Mouse (Mus musculus) neural tube, embryonic 14.5 days (tissue): ENCODE results near the gene Tert. TPM values are rescaled to one million over a fixed set of nuclear protein-coding genes. Genes with fewer than 3 reads are reported as not detected.

Experiments
- ATAC-seq: fragments of 200-750 bp; cut with Nextera tagmentation; 2 replicates; pipeline ENCODE4 v1.8.0; 2017; ENCODE audit warnings: low read depth, mild to moderate bottlenecking, moderate TSS enrichment, moderate library complexity
- H3K27ac ChIP-seq: fragments of 300-500 bp; sonication (generic); 2 replicates; pipeline ENCODE4 v1.5.1; 2014; ENCODE audit warnings: low read depth, mild to moderate bottlenecking, control low read depth, low read length, moderate library complexity, mixed read lengths
- H3K27me3 ChIP-seq: fragments of 300-500 bp; sonication (generic); 2 replicates; pipeline ENCODE4 v1.6.1; 2014; ENCODE audit warnings: low read length; ENCODE audit not compliant: control insufficient read depth, insufficient read depth
- H3K36me3 ChIP-seq: fragments of 300-500 bp; sonication (generic); 2 replicates; pipeline ENCODE4 v1.6.1; 2014; ENCODE audit warnings: low read length, mixed read lengths; ENCODE audit not compliant: control insufficient read depth, insufficient read depth
- H3K4me1 ChIP-seq: fragments of 300-500 bp; sonication (generic); 2 replicates; pipeline ENCODE4 v1.6.1; 2014; ENCODE audit warnings: low read length; ENCODE audit not compliant: control insufficient read depth, insufficient read depth
- H3K4me2 ChIP-seq: fragments of 300-500 bp; sonication (generic); 2 replicates; pipeline ENCODE4 v1.6.1; 2014; ENCODE audit warnings: mild to moderate bottlenecking, low read depth, low read length, control low read depth
- H3K4me3 ChIP-seq: fragments of 300-500 bp; sonication (generic); 2 replicates; pipeline ENCODE4 v1.5.1; 2014; ENCODE audit warnings: low read depth, low read length, control low read depth, mixed read lengths
- H3K9ac ChIP-seq: fragments of 300-500 bp; sonication (generic); replicated peaks from 2 replicates; pipeline ENCODE4 v1.6.1; 2014; ENCODE audit warnings: low read depth, mild to moderate bottlenecking, control low read depth, low read length, mixed read lengths
- H3K9me3 ChIP-seq: fragments of 300-500 bp; sonication (generic); 2 replicates; pipeline ENCODE4 v1.6.1; 2016; ENCODE audit warnings: low read length; ENCODE audit not compliant: control insufficient read depth
- WGBS: fragments of 180-500 bp; shearing (Covaris S2); extraction: QIAGEN DNeasy Blood & Tissue Kit; methylation state at CpG from one replicate; pipeline ENCODE4 v1.1.7; 2014; 5-methylcytosine and 5-hydroxymethylcytosine counted together
- polyA plus RNA-seq: library from polyadenylated mRNA; unstranded; fragments of >200 nt; fragmentation: Nextera tagmentation; extraction: Ambion mirVana; gene quantifications from 2 replicates; pipeline ENCODE4 v1.2.1, GENCODE M21; 2014

Tert gene
- polyA plus RNA-seq, 1 experiment from 2014 or later: 6.6 TPM

GRCm38 (mm10) chr13:73683682-73684081, 57.0 kb downstream of the Tert start:
- Histone ChIP-seq H3K36me3 (no peaks in the 10 kb centered on the region), H3K9ac (no peak overlapping the region), H3K4me1 (no peaks in the 10 kb centered on the region), H3K4me2 (no peak overlapping the region), H3K9me3 (no peaks in the 10 kb centered on the region), H3K4me3 (no peak overlapping the region), H3K27ac (no peak overlapping the region), H3K27me3 (no peaks in the 10 kb centered on the region)
- 91% methylated on average over 11 of the region's 11 CpGs for WGBS
- ATAC-seq: no peak

GRCm38 (mm10) chr13:73684412-73684811, 57.7 kb downstream of the Tert start:
- Histone ChIP-seq H3K4me2 (no peak overlapping the region), H3K27me3 (no peaks in the 10 kb centered on the region), H3K36me3 (no peaks in the 10 kb centered on the region), H3K27ac (no peak overlapping the region), H3K9me3 (no peaks in the 10 kb centered on the region), H3K9ac (no peak overlapping the region), H3K4me1 (no peaks in the 10 kb centered on the region), H3K4me3 (no peak overlapping the region)
- WGBS: 79% methylated on average over 1 of the region's 1 CpGs
- ATAC-seq: no peak

DNA sequence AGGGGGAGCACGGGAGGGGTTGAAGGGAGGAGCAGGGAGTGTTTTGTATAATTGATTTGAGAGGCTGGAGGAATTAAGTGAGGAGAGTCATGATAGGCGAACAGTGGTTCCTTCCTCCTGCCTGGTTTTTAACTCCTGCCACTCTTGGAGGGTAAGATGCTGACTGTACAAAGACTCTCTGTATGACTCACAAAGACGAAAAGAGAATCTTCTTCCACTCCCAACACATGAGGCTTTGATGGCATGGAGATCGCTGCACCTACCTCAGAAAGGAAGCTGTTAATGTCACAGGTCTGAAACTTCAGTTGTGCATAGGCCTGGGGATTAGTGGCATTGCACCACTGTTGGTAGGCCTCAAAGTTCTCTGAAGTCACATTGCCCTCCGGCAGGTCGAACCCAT, 58.8 kb downstream of the Tert start:
- no peaks in the 10 kb centered on the region for H3K9me3 ChIP-seq
- ATAC-seq: no peak
- no peaks in the 10 kb centered on the region for H3K4me1 ChIP-seq
- H3K27me3 ChIP-seq: no peaks in the 10 kb centered on the region
- whole genome bisulfite sequencing: 88% methylated on average over 6 of the region's 6 CpGs
- H3K4me2 ChIP-seq: no peak overlapping the region
- H3K4me3 ChIP-seq: no peak overlapping the region
- no peak overlapping the region for H3K27ac ChIP-seq
- no peaks in the 10 kb centered on the region for H3K36me3 ChIP-seq
- H3K9ac ChIP-seq: no peak overlapping the region

GRCm38 (mm10) chr13:73687601-73688000, 60.9 kb downstream of the Tert start:
- Histone ChIP-seq H3K36me3 (no peaks in the 10 kb centered on the region), H3K4me2 (no peak overlapping the region), H3K27me3 (no peaks in the 10 kb centered on the region), H3K4me3 (no peak overlapping the region), H3K4me1 (no peaks in the 10 kb centered on the region), H3K9ac (no peak overlapping the region), H3K9me3 (no peaks in the 10 kb centered on the region), H3K27ac (no peak overlapping the region)
- ATAC-seq: no peak
- WGBS: 69% methylated on average over 3 of the region's 3 CpGs

GRCm38 (mm10) chr13:73688934-73689333, 62.2 kb downstream of the Tert start:
- no peaks in the 10 kb centered on the region for H3K4me1 ChIP-seq
- H3K9me3 ChIP-seq: no peaks in the 10 kb centered on the region
- H3K27me3 ChIP-seq: no peaks in the 10 kb centered on the region
- no peak overlapping the region for H3K4me2 ChIP-seq
- no peak overlapping the region for H3K4me3 ChIP-seq
- H3K36me3 ChIP-seq: no peaks in the 10 kb centered on the region
- 84% methylated on average over 4 of the region's 4 CpGs for WGBS
- no peak overlapping the region for H3K9ac ChIP-seq
- ATAC-seq: no peak
- no peak overlapping the region for H3K27ac ChIP-seq

GRCm38 (mm10) chr13:73692249-73692868, 65.6 kb downstream of the Tert start:
- H3K27ac ChIP-seq: no peak overlapping the region
- no peaks in the 10 kb centered on the region for H3K9me3 ChIP-seq
- H3K4me1 ChIP-seq: no peaks in the 10 kb centered on the region
- 36% methylated on average over 10 of the region's 10 CpGs for WGBS
- no peaks in the 10 kb centered on the region for H3K36me3 ChIP-seq
- H3K4me2 ChIP-seq: no peak overlapping the region
- peak; percentile 87 for ATAC-seq
- H3K27me3 ChIP-seq: no peaks in the 10 kb centered on the region
- H3K4me3 ChIP-seq: no peak overlapping the region
- no peak overlapping the region for H3K9ac ChIP-seq

- H3K27me3 ChIP-seq: no peaks in the 10 kb centered on the region
- no peaks in the 10 kb centered on the region for H3K36me3 ChIP-seq
- no peak for ATAC-seq
- no peaks in the 10 kb centered on the region for H3K4me1 ChIP-seq
- 77% methylated on average over 2 of the region's 2 CpGs for WGBS
- no peak overlapping the region for H3K9ac ChIP-seq
- H3K4me3 ChIP-seq: no peak overlapping the region
- no peaks in the 10 kb centered on the region for H3K9me3 ChIP-seq
- no peak overlapping the region for H3K27ac ChIP-seq
- no peak overlapping the region for H3K4me2 ChIP-seq
These were observed 66.6 kb downstream of the Tert start for GRCm38 (mm10) chr13:73693333-73693732.

GRCm38 (mm10) chr13:73694972-73695371, 68.3 kb downstream of the Tert start:
- WGBS: 95% methylated on average over 1 of the region's 1 CpGs
- Histone ChIP-seq H3K4me1 (no peaks in the 10 kb centered on the region), H3K4me2 (no peak overlapping the region), H3K27me3 (no peaks in the 10 kb centered on the region), H3K9me3 (no peaks in the 10 kb centered on the region), H3K9ac (no peak overlapping the region), H3K36me3 (no peaks in the 10 kb centered on the region), H3K27ac (no peak overlapping the region), H3K4me3 (no peak overlapping the region)
- no peak for ATAC-seq

- H3K4me2 ChIP-seq: no peak overlapping the region
- H3K36me3 ChIP-seq: no peaks in the 10 kb centered on the region
- H3K9me3 ChIP-seq: no peaks in the 10 kb centered on the region
- ATAC-seq: no peak
- no peak overlapping the region for H3K4me3 ChIP-seq
- no peaks in the 10 kb centered on the region for H3K4me1 ChIP-seq
- no peaks in the 10 kb centered on the region for H3K27me3 ChIP-seq
- WGBS: 77% methylated on average over 3 of the region's 3 CpGs
- no peak overlapping the region for H3K9ac ChIP-seq
- no peak overlapping the region for H3K27ac ChIP-seq
These were observed 69.8 kb downstream of the Tert start for GRCm38 (mm10) chr13:73696529-73696928.
